Mouse (Mus musculus): ENCODE data around the gene Proz. TPM values are rescaled to one million over a fixed set of nuclear protein-coding genes. Genes with fewer than 3 reads are reported as not detected.
"Not testable (repeated sequence)": the region's sequence is repeated elsewhere in the genome, so short reads cannot be mapped to it uniquely, and the experiment has no call there.

The Proz gene
- total RNA-seq (2021), result not detected
- long read RNA-seq, experiment 1, result 0 reads
- long read RNA-seq, experiment 2, result 0 reads

GRCm38 (mm10) chr8:13060441-13061150 is at the start of gene Proz:
Proz (plus strand) TSS chr8:13060914.
- DNase-seq (ENCODE audit: low spot score), result no peak

GRCm38 (mm10) chr8:13019560-13019959 is 41.2 kb upstream of the Proz start:
- DNase-seq (ENCODE audit: low spot score), result no peak

- no peak for DNase-seq (ENCODE audit: low spot score)
Observed at GRCm38 (mm10) chr8:13021830-13022229, 38.9 kb upstream of the Proz start.

- no peak for DNase-seq (ENCODE audit: low spot score)
Observed at GRCm38 (mm10) chr8:13025487-13026224, 35.1 kb upstream of the Proz start, which contains the start of gene F7. F7 (plus strand) TSS chr8:13026034.

GRCm38 (mm10) chr8:13027615-13028014 is 33.1 kb upstream of the Proz start:
- DNase-seq (ENCODE audit: low spot score), result no peak

GRCm38 (mm10) chr8:13028482-13028881 is 32.2 kb upstream of the Proz start:
- DNase-seq (ENCODE audit: low spot score), result peak; percentile 13

GRCm38 (mm10) chr8:13036346-13036812 is 24.3 kb upstream of the Proz start:
- DNase-seq (ENCODE audit: low spot score), result no peak

- DNase-seq (ENCODE audit: low spot score), result no peak
Observed at GRCm38 (mm10) chr8:13037015-13037414, 23.7 kb upstream of the Proz start, which contains the start of gene F10. F10 (plus strand) TSS chr8:13037308.

- DNase-seq (ENCODE audit: low spot score), result no peak
Observed at GRCm38 (mm10) chr8:13037569-13037968, 23.1 kb upstream of the Proz start.

- DNase-seq (ENCODE audit: low spot score), result no peak
Observed at GRCm38 (mm10) chr8:13039054-13039453, 21.7 kb upstream of the Proz start.

- no peak for DNase-seq (ENCODE audit: low spot score)
Observed at GRCm38 (mm10) chr8:13041459-13041858, 19.3 kb upstream of the Proz start.

- no peak for DNase-seq (ENCODE audit: low spot score)
Observed at GRCm38 (mm10) chr8:13047652-13048051, 13.1 kb upstream of the Proz start.

GRCm38 (mm10) chr8:13050550-13050949 is 10.2 kb upstream of the Proz start:
- no peak for DNase-seq (ENCODE audit: low spot score)

GRCm38 (mm10) chr8:13057351-13057750 is 3.4 kb upstream of the Proz start:
- no peak for DNase-seq (ENCODE audit: low spot score)

GRCm38 (mm10) chr8:13063112-13063511 is 2.4 kb downstream of the Proz start:
- DNase-seq (ENCODE audit: low spot score), result no peak

GRCm38 (mm10) chr8:13073255-13073654 is 12.5 kb downstream of the Proz start:
- no peak for DNase-seq (ENCODE audit: low spot score)

GRCm38 (mm10) chr8:13075044-13075443 is 14.3 kb downstream of the Proz start:
- no peak for DNase-seq (ENCODE audit: low spot score)

GRCm38 (mm10) chr8:13075579-13075978 is 14.9 kb downstream of the Proz start:
- not testable (repeated sequence) for DNase-seq (ENCODE audit: low spot score)

- DNase-seq (ENCODE audit: low spot score), result no peak
Observed at GRCm38 (mm10) chr8:13077542-13077941, 16.8 kb downstream of the Proz start.

GRCm38 (mm10) chr8:13104691-13105086 is 44.0 kb downstream of the Proz start:
- peak; percentile 93 for DNase-seq (ENCODE audit: low spot score)

- DNase-seq (ENCODE audit: low spot score), result peak; percentile 96
Observed at GRCm38 (mm10) chr8:13105087-13105881, 44.6 kb downstream of the Proz start, which contains the start of the genes Pcid2 and Cul4a. Pcid2 (minus strand) TSS chr8:13105459. Cul4a (plus strand) TSS chr8:13105621.

All from gastrocnemius, adult 18-20 months (tissue).